Mouse (Mus musculus) small intestine, adult 10 weeks (tissue): ENCODE data around the gene Rplp1. TPM values are rescaled to one million over a fixed set of nuclear protein-coding genes. Genes with fewer than 3 reads are reported as not detected.

Experiments used
- polyA plus RNA-seq: library from polyadenylated mRNA; stranded (reverse); fragments of 350-450 nt; fragmentation: Illumina TruSeq; extraction: RNeasy Lipid Tissue Mini Kit (QIAGEN cat#74804); gene quantifications from one replicate; pipeline ENCODE4 v1.2.3, GENCODE M21; 2014; ENCODE audit warnings: low replicate concordance

The Rplp1 gene
- polyA plus RNA-seq, result 34.0 TPM

GRCm38 (mm10) chr9:61914203-61914916, at the start of gene Rplp1:
Rplp1 (minus strand) TSS chr9:61914542.

GRCm38 (mm10) chr9:61946623-61947401, 32.5 kb upstream of the Rplp1 start, which contains the start of gene Kif23:
Kif23 (minus strand) TSS chr9:61946774.

Other genes with a start within 250 kb of the Rplp1 start
- 54.5 TPM for gene Kif23, start 32.2 kb upstream of the Rplp1 start, polyA plus RNA-seq
- 1.5 TPM for gene Paqr5, start 112.3 kb upstream of the Rplp1 start, polyA plus RNA-seq
- gene Glce, start 208.1 kb upstream of the Rplp1 start, polyA plus RNA-seq, result 25.1 TPM